Mouse (Mus musculus) hindbrain, embryonic 15.5 days (tissue): ENCODE measurements around the gene Gm21981. TPM values are rescaled to one million over a fixed set of nuclear protein-coding genes. Genes with fewer than 3 reads are reported as not detected.

ENCODE experiments used
- ATAC-seq: fragments of 200-750 bp; cut with Nextera tagmentation; 2 replicates; pipeline ENCODE4 v1.8.0; 2017; ENCODE audit warnings: low read depth, moderate number of reproducible peaks, moderate TSS enrichment; ENCODE audit not compliant: low FRiP score
- H3K27ac ChIP-seq: fragments of 300-500 bp; sonication (generic); replicated peaks from 2 replicates; pipeline ENCODE4 v1.5.1; 2015; ENCODE audit warnings: mild to moderate bottlenecking, inconsistent platforms
- H3K27me3 ChIP-seq: fragments of 300-500 bp; sonication (generic); 2 replicates; pipeline ENCODE4 v1.6.1; 2015; ENCODE audit warnings: control low read depth, inconsistent platforms
- H3K36me3 ChIP-seq: fragments of 300-500 bp; sonication (generic); 2 replicates; pipeline ENCODE4 v1.6.1; 2015; ENCODE audit warnings: control low read depth, inconsistent platforms
- H3K4me1 ChIP-seq: fragments of 300-500 bp; sonication (generic); replicated peaks from 2 replicates; pipeline ENCODE4 v1.6.1; 2015; ENCODE audit warnings: control low read depth, inconsistent platforms
- H3K4me2 ChIP-seq: fragments of 300-500 bp; sonication (generic); 2 replicates; pipeline ENCODE4 v1.6.1; 2015; ENCODE audit warnings: moderate library complexity, mild to moderate bottlenecking, inconsistent platforms
- H3K4me3 ChIP-seq: fragments of 300-500 bp; sonication (generic); 2 replicates; pipeline ENCODE4 v1.5.1; 2015; ENCODE audit warnings: mild to moderate bottlenecking, inconsistent platforms
- H3K9ac ChIP-seq: fragments of 300-500 bp; sonication (generic); 2 replicates; pipeline ENCODE4 v1.6.1; 2015; ENCODE audit warnings: inconsistent platforms
- H3K9me3 ChIP-seq: fragments of 300-500 bp; sonication (generic); 2 replicates; pipeline ENCODE4 v1.6.1; 2016; ENCODE audit warnings: control low read depth, inconsistent platforms
- WGBS: fragments of 180-500 bp; shearing (Covaris S2); methylation state at CpG from one replicate; pipeline ENCODE4 v1.1.7; 2015; 5-methylcytosine and 5-hydroxymethylcytosine counted together
- polyA plus RNA-seq: library from polyadenylated mRNA; unstranded; fragments of >200 nt; fragmentation: Nextera tagmentation; extraction: Ambion mirVana; gene quantifications from 2 replicates; pipeline ENCODE4 v1.2.1, GENCODE M21; 2015

Gm21981 gene
- polyA plus RNA-seq, 1 experiment from 2014 or later, result 1.5 TPM

DNA sequence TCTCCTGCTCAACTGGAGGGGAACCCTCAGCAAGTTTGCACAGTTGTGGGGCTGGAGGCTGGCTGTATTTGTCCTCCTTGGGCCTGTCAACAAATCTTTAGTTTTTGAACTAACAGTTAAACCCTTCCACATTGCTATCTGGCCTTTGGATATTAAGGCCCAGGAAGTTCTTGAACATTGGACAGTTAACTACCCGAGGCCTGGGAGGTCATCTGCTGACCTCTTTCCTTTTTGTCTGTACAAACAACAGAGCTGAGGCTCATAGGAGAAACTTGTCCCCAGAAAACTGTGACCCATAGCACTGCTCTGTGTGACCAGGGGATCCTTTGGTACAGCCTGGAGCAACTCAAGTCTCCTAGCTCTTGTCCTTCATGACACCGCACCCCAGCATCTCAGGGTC is 4.8 kb upstream of the Gm21981 start:
- 68% methylated on average over 2 of the region's 2 CpGs for WGBS
- Histone ChIP-seq H3K36me3 (peaks cover 35% of the 10 kb centered on the region), H3K4me1 (peaks cover 14% of the 10 kb centered on the region), H3K27me3 (0 out of 2 replicates have a peak, but pooled peaks cover 2% of the 10 kb centered on the region), H3K4me3 (no peak overlapping the region), H3K9me3 (no peaks in the 10 kb centered on the region), H3K9ac (no peak overlapping the region), H3K27ac (no peak overlapping the region), H3K4me2 (no peak overlapping the region)
- ATAC-seq, result no peak

DNA sequence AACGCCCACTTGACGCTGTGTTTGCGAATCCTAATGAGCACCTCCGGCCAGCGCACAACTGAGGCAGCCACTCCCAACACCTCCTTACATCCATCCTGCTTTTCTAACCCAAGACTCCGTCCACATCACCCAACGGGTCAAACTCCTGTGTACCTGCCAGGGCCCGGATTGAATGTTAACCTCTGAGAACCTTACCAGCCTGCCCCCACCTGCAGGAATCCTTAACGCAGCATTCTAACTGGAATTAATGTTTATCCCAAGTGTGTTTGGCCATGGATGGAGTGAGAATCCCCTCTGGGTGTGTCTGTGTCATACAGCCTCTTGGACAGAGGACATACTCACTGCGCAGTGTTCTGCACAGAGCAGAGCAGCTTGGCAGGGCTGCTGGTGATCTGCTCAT is 3.9 kb upstream of the Gm21981 start:
- H3K4me3 ChIP-seq, result no peak overlapping the region
- no peaks in the 10 kb centered on the region for H3K9me3 ChIP-seq
- H3K27ac ChIP-seq, result no peak overlapping the region
- H3K27me3 ChIP-seq, result no peaks in the 10 kb centered on the region
- H3K4me2 ChIP-seq, result no peak overlapping the region
- no peak for ATAC-seq
- no peak overlapping the region for H3K9ac ChIP-seq
- H3K4me1 ChIP-seq, result peaks cover 22% of the 10 kb centered on the region
- 90% methylated on average over 10 of the region's 10 CpGs for WGBS
- peaks cover 28% of the 10 kb centered on the region for H3K36me3 ChIP-seq

DNA sequence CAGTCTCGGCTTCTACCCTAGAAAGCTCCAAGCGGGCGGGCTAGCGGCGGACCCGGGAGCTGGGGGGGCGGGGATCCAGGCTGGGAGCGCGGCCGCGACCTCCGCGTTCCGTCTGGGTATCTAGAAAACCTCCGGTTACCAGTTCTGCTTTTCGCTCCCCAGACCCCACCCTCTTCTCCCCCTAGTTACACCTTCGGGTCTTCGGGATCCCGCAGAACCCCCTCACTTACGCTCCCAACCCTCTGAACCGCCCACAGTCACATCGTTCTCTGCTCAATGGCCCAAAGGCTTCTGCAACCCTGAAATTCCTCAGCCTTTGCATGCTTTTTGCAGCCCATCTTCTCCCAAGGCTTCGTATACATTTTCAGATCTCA is 1.1 kb upstream of the Gm21981 start:
- Histone ChIP-seq H3K4me2 (peak overlapping the region; percentile 82), H3K4me1 (peaks cover 26% of the 10 kb centered on the region), H3K9me3 (no peaks in the 10 kb centered on the region), H3K9ac (peak overlapping the region; percentile 85), H3K27ac (peak overlapping the region; percentile 82), H3K4me3 (peak overlapping the region; percentile 62), H3K36me3 (peaks cover 13% of the 10 kb centered on the region), H3K27me3 (no peaks in the 10 kb centered on the region)
- 0% methylated on average over 15 of the region's 23 CpGs for WGBS
- no peak for ATAC-seq

DNA sequence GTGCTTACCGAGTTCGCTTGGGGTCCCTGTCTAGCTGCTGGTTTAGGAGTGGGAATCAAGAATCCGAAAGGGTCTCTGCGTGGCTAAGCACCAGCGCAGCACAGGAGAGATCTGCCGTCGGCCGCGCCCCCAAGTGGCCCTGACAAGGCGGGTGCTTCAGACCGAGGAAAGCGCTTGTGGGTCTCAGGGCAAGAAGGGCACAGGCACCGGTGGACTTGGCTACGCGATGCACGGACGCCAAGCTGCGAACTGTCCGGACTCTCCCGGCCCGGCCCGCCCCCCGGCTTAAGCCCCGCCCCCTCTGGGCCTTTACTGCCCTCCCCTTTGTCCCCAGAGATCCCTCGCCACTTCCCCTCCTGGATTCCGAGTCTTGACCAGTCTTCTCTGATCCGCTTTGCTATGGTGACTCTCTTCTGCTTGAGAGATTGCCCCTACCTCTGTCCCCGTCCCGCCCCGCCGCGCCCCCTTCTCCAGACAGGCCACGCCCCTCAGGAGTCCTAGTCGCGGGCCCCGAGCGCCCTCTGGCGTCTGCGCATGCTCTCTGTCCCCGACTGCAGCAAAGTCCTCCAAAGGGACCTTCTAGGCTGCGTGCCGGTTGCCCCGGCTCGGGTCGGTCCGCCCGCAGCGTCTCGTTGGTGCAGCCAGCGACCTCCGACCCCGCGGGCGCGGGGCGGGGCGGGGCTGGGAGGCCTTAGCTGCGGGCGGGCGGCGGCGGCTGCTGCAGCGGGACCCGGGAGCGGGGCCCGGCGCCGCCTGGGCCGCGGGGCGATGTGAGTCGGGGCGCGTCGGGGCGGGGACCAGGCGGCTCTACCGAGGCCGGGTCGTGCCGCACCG is 465 bp upstream of the Gm21981 start, which contains the start of gene Prickle4:
Gene Prickle4, minus strand, starts transcription at position 234 of the 834 bp plus-strand sequence.
- H3K36me3 ChIP-seq, result peaks cover 8% of the 10 kb centered on the region
- peaks cover 32% of the 10 kb centered on the region for H3K4me1 ChIP-seq
- H3K9me3 ChIP-seq, result no peaks in the 10 kb centered on the region
- H3K27ac ChIP-seq, result peak within 1 kb of the TSS; percentile 82
- peak within 1 kb of the TSS; percentile 85 for H3K9ac ChIP-seq
- no peaks in the 10 kb centered on the region for H3K27me3 ChIP-seq
- peak; percentile 95 for ATAC-seq
- under 1% methylated on average over 73 of the region's 82 CpGs for WGBS
- H3K4me2 ChIP-seq, result peak within 1 kb of the TSS; percentile 82
- peak within 1 kb of the TSS; percentile 62 for H3K4me3 ChIP-seq

DNA sequence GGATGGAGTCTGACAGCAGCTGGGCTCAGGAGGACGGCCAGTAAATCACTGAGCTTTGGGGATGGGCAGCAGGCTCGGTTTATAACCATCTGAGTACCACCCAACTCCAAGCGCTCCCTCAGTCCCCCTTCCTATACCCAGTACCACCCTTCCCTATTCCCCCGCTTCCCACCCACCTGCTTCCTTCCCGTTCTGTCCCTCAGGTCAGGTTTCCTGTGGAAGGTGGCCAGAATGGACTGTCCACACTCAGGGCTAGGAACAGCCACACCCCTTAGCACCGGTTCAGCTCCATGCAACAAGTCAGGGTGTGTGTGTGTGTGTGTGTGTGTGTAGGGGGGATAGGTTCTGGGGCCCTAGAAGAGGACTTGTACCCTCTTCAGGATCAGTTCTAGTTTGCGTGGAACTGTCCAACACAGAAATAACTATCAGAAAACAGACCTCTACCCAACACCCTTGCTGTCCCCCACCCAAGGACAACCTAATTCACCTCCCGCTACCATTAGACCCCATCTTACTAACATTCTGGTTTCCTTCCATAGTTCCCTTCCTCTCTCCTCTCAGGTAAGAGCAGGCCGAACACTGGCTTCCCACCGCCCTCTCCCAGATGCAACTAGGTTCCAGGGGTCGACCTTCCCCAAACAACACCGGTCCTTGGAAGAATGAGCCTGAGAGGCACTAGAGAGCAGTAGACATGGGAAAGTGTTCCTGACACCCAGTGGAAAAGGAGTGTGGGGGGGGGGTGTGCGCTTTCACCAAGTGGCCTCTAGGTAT is 399 bp downstream of the Gm21981 start:
- no peak; the same call in 1 of the 2 replicates for ATAC-seq
- peak overlapping the region; percentile 82 for H3K4me2 ChIP-seq
- peaks cover 38% of the 10 kb centered on the region for H3K4me1 ChIP-seq
- H3K9ac ChIP-seq, result peak overlapping the region; percentile 85
- H3K4me3 ChIP-seq, result peak overlapping the region; percentile 62
- H3K27ac ChIP-seq, result peak overlapping the region; percentile 82
- 34% methylated on average over 13 of the region's 13 CpGs for WGBS
- H3K36me3 ChIP-seq, result no peaks in the 10 kb centered on the region; the same call in 1 of the 2 replicates
- H3K27me3 ChIP-seq, result no peaks in the 10 kb centered on the region
- H3K9me3 ChIP-seq, result no peaks in the 10 kb centered on the region

DNA sequence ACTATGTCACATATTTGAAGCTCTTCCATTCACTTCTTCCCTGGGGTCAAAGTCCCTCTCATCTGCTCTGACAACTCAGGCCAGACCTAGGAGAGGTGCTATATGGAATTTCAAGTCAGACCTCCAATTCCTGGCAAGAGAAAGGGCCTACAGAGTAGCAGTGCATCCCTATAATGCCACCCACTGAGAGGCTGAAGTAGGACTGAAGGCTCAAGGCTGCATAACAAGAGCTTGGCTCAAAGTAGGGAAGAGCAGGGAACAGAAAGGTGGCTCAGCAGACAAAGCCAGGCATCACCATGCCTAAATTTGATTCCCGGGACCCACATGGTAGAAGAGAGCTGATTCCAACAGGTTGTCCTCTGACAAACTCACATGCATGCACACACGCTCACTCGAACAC is 2.6 kb downstream of the Gm21981 start:
- no peaks in the 10 kb centered on the region for H3K27me3 ChIP-seq
- no peak overlapping the region for H3K9ac ChIP-seq
- H3K9me3 ChIP-seq, result no peaks in the 10 kb centered on the region
- H3K4me3 ChIP-seq, result no peak overlapping the region
- no peak overlapping the region for H3K27ac ChIP-seq
- H3K4me1 ChIP-seq, result peaks cover 47% of the 10 kb centered on the region
- 84% methylated on average over 3 of the region's 3 CpGs for whole genome bisulfite sequencing
- no peaks in the 10 kb centered on the region for H3K36me3 ChIP-seq
- H3K4me2 ChIP-seq, result no peak overlapping the region
- no peak for ATAC-seq

DNA sequence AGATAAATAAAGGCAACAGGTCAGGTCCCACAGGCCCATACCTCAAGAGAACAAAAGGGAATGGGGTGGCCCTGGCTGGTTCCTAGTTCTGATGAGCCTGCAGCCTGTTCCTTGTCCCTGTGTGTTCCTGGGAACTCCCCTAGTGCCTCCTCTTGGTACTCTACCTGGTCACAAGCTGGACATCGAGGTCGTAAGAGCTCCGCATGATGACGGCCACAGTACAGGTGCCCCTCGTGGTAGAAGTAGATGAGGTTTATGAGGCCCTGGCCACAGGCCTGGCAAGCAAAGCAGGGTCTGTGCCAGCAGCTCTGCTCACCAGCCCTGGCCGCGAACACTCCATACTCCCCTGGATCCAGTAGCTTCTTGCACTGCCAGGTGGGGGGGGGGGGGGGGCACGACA is 4.4 kb downstream of the Gm21981 start:
- Histone ChIP-seq H3K4me3 (peak overlapping the region; percentile 89), H3K36me3 (peaks cover 3% of the 10 kb centered on the region; the same call in 1 of the 2 replicates), H3K27ac (no peak overlapping the region), H3K9me3 (no peaks in the 10 kb centered on the region), H3K9ac (no peak overlapping the region; the same call in 1 of the 2 replicates), H3K27me3 (no peaks in the 10 kb centered on the region), H3K4me2 (peak overlapping the region; percentile 84), H3K4me1 (peaks cover 39% of the 10 kb centered on the region)
- 73% methylated on average over 6 of the region's 8 CpGs for WGBS
- no peak for ATAC-seq

DNA sequence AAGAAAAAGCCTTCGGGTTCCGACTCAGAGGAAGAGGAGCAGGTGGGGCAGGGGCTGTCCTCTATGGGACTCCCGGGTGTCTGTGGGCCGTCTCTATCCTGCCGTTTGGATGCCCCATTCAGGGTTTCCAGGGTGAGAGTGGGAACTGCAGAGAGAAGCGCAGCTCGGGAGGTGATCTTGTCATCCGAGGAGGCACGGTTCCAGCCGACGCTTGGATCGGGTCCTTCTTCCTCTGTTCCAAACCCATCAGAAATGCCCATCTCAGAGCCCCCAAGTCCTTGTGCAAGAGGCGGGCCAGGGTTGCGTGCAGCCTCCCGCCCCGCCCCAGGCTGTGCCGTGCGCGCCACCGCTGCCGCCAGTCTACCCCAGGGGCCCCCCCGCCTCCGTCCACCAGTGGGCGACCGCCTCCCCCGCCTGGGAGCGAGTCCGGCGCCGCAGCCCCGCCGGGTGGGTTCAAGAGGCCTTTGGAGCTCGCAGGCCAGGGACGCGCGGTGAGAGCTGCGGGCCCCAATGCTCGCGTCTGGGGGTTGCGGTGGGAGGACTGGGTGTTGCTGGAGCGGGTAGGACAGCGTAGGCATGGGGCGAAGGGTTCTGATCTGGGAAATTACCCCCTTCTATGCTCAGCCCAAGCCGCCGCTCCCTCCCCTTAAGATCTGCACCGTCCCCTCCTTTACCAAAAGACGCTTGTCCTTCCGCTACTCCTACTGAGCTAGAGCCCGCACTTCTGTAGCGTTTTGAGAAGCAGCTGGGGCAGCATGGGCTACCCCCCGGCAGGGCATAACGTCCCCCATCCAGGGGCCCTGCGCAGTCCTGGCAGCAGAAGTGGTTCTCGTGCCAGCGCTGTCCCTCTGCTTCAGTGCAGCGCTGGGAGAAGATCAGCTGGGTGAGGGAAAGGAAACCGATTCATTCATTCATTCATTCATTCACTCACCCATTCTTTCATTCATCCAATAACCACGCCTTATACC is 5.4 kb downstream of the Gm21981 start, which contains the start of gene Frs3:
Gene Frs3, plus strand, starts transcription at position 423 of the 968 bp plus-strand sequence.
- Histone ChIP-seq H3K36me3 (peaks cover 10% of the 10 kb centered on the region), H3K27me3 (no peaks in the 10 kb centered on the region), H3K9ac (peak within 1 kb of the TSS; percentile 75), H3K4me2 (peak within 1 kb of the TSS; percentile 84), H3K4me1 (peaks cover 32% of the 10 kb centered on the region), H3K4me3 (peak within 1 kb of the TSS; percentile 89), H3K27ac (peak within 1 kb of the TSS; percentile 85), H3K9me3 (no peaks in the 10 kb centered on the region)
- peak; percentile 65 for ATAC-seq
- WGBS, result 1% methylated on average over 57 of the region's 58 CpGs

DNA sequence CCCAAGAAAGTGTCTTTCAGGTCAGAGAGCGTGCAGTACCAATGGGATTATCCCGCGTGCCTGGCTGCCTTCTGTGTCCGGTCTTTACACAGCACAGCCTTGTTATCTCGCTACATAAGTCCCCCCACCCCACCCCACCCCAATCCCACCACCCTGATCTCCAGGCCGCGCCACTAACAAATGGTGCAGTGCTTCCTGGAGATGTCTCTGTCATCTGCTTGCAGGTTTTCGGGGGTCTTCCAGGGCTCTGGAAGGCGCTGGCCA is 6.0 kb downstream of the Gm21981 start, which contains the start of gene Tomm6:
Gene Tomm6, minus strand, starts transcription at position 43 of the 264 bp plus-strand sequence.
- Histone ChIP-seq H3K9ac (peak within 1 kb of the TSS; percentile 75), H3K27me3 (no peaks in the 10 kb centered on the region), H3K4me1 (peaks cover 26% of the 10 kb centered on the region), H3K4me2 (peak within 1 kb of the TSS; percentile 84), H3K36me3 (peaks cover 16% of the 10 kb centered on the region), H3K9me3 (no peaks in the 10 kb centered on the region), H3K27ac (peak within 1 kb of the TSS; percentile 85), H3K4me3 (peak within 1 kb of the TSS; percentile 89)
- WGBS, result 1% methylated on average over 9 of the region's 9 CpGs
- no peak for ATAC-seq

DNA sequence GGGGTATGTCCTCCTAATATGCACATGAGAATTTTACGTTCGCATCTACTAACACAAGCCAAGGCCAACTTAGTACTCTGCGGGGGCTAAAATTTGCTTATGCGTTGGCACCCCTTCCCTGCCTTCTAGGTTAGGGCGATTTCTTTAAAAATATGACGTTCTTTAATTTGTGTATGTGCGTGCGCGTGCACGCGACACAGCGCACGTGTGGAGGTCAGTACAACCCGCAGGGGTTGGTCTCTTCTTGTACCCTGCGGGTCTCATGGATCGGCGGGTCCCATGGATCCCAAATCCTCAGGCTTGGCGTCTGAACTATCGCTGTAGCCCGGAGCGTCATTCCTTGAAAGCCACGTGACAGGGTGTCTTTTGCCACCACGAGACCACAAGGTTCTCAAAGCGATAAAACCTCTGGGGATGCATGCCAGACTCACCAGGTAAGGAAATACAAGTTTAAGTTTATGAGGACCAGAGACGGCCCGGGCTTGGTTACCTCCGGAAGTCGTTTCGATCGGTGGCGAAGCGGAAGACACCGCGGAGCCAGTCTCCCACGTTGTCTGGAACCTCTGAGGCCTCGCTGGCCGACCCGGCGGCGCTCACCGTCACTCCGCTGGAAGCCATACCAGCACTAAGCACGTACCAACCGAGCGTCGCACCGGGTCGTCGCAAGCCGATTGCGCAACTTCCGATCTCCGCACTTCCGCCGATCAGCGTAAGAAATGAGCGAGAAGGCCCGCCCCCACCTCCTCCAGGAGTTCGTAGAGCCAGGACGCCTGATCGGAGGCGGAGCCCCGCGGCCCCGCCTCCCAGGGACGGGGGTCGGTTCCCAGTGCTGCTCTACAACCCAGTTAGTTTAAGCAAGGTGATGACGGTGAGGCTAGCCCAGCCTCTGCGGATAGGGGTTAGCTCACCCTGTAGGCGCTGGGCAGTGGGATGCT is 6.6 kb downstream of the Gm21981 start:
- no peaks in the 10 kb centered on the region for H3K9me3 ChIP-seq
- peak overlapping the region; percentile 84 for H3K4me2 ChIP-seq
- peaks cover 26% of the 10 kb centered on the region for H3K4me1 ChIP-seq
- peaks cover 17% of the 10 kb centered on the region for H3K36me3 ChIP-seq
- under 1% methylated on average over 70 of the region's 70 CpGs for WGBS
- peak; percentile 93 for ATAC-seq
- H3K4me3 ChIP-seq, result peak overlapping the region; percentile 89
- no peaks in the 10 kb centered on the region for H3K27me3 ChIP-seq
- H3K27ac ChIP-seq, result peak overlapping the region; percentile 85
- H3K9ac ChIP-seq, result peak overlapping the region; percentile 75
